Mouse (Mus musculus): Measurements from ENCODE around the gene Slc24a3. TPM values are rescaled to one million over a fixed set of nuclear protein-coding genes. Genes with fewer than 3 reads are reported as not detected.
A peak's percentile ranks its signal among the peaks of the same experiment; 100 is the strongest.

Gene Slc24a3
- polyA plus RNA-seq, 1 experiment from 2014 or later: 3.2 TPM

- no peaks in the 10 kb centered on the region for H3K27me3 ChIP-seq
- H3K36me3 ChIP-seq: no peaks in the 10 kb centered on the region
- H3K4me1 ChIP-seq: peaks cover 4% of the 10 kb centered on the region; the same call in 1 of the 2 replicates
- no peaks in the 10 kb centered on the region for H3K9me3 ChIP-seq
- no peak overlapping the region for H3K4me2 ChIP-seq (replicated peaks)
- H3K27ac ChIP-seq (replicated peaks): peak overlapping the region; percentile 63
- ATAC-seq (ENCODE audit: low FRiP score, low read depth): peak; percentile 47
- no peak overlapping the region for H3K4me3 ChIP-seq
- WGBS: 70% methylated on average over 3 of the region's 3 CpGs
- no peak overlapping the region for H3K9ac ChIP-seq (replicated peaks)
Observed at GRCm38 (mm10) chr2:145421889-145422212, 254.3 kb downstream of the Slc24a3 start.

GRCm38 (mm10) chr2:145429982-145430381 lies 262.4 kb downstream of the Slc24a3 start:
- Histone ChIP-seq H3K9me3 (no peaks in the 10 kb centered on the region), H3K27me3 (no peaks in the 10 kb centered on the region), H3K27ac (replicated peaks) (no peak overlapping the region), H3K4me1 (no peaks in the 10 kb centered on the region), H3K4me3 (no peak overlapping the region), H3K4me2 (replicated peaks) (no peak overlapping the region), H3K36me3 (no peaks in the 10 kb centered on the region), H3K9ac (replicated peaks) (no peak overlapping the region)
- whole genome bisulfite sequencing: 96% methylated on average over 5 of the region's 5 CpGs
- ATAC-seq (ENCODE audit: low FRiP score, low read depth): no peak

- Histone ChIP-seq H3K9me3 (no peaks in the 10 kb centered on the region), H3K27me3 (no peaks in the 10 kb centered on the region), H3K36me3 (no peaks in the 10 kb centered on the region), H3K4me2 (replicated peaks) (no peak overlapping the region), H3K4me1 (0 out of 2 replicates have a peak, but pooled peaks cover 4% of the 10 kb centered on the region), H3K27ac (replicated peaks) (no peak overlapping the region), H3K4me3 (no peak overlapping the region), H3K9ac (replicated peaks) (no peak overlapping the region)
- WGBS: 93% methylated on average over 1 of the region's 1 CpGs
- no peak for ATAC-seq (ENCODE audit: low FRiP score, low read depth)
Observed at GRCm38 (mm10) chr2:145434068-145434467, 266.5 kb downstream of the Slc24a3 start.

GRCm38 (mm10) chr2:145438336-145438735 lies 270.8 kb downstream of the Slc24a3 start:
- no peaks in the 10 kb centered on the region for H3K9me3 ChIP-seq
- WGBS: 41% methylated on average over 5 of the region's 5 CpGs
- ATAC-seq (ENCODE audit: low FRiP score, low read depth): no peak
- H3K4me3 ChIP-seq: no peak overlapping the region
- H3K4me2 ChIP-seq (replicated peaks): no peak overlapping the region
- H3K9ac ChIP-seq (replicated peaks): no peak overlapping the region
- no peaks in the 10 kb centered on the region for H3K36me3 ChIP-seq
- H3K4me1 ChIP-seq: 0 out of 2 replicates have a peak, but pooled peaks cover 4% of the 10 kb centered on the region
- H3K27me3 ChIP-seq: no peaks in the 10 kb centered on the region
- H3K27ac ChIP-seq (replicated peaks): no peak overlapping the region

- Histone ChIP-seq H3K4me3 (no peak overlapping the region), H3K36me3 (no peaks in the 10 kb centered on the region), H3K4me2 (replicated peaks) (no peak overlapping the region), H3K9me3 (no peaks in the 10 kb centered on the region), H3K9ac (replicated peaks) (no peak overlapping the region), H3K27ac (replicated peaks) (no peak overlapping the region), H3K4me1 (0 out of 2 replicates have a peak, but pooled peaks cover 4% of the 10 kb centered on the region), H3K27me3 (no peaks in the 10 kb centered on the region)
- WGBS: 97% methylated on average over 1 of the region's 1 CpGs
- no peak for ATAC-seq (ENCODE audit: low FRiP score, low read depth)
Observed at GRCm38 (mm10) chr2:145439755-145440154, 272.2 kb downstream of the Slc24a3 start.

- Histone ChIP-seq H3K9ac (replicated peaks) (no peak overlapping the region), H3K27ac (replicated peaks) (no peak overlapping the region), H3K4me2 (replicated peaks) (no peak overlapping the region), H3K4me3 (no peak overlapping the region), H3K4me1 (no peaks in the 10 kb centered on the region), H3K36me3 (no peaks in the 10 kb centered on the region), H3K27me3 (no peaks in the 10 kb centered on the region), H3K9me3 (no peaks in the 10 kb centered on the region)
- ATAC-seq (ENCODE audit: low FRiP score, low read depth): 0 out of 2 replicates have a peak, but pooled peaks have one; percentile 38
- 35% methylated on average over 8 of the region's 8 CpGs for WGBS
Observed at GRCm38 (mm10) chr2:145457106-145457747, 289.7 kb downstream of the Slc24a3 start.

- H3K4me2 ChIP-seq (replicated peaks): no peak overlapping the region
- H3K27ac ChIP-seq (replicated peaks): no peak overlapping the region
- H3K4me3 ChIP-seq: no peak overlapping the region
- H3K9me3 ChIP-seq: no peaks in the 10 kb centered on the region
- 65% methylated on average over 3 of the region's 3 CpGs for WGBS
- no peaks in the 10 kb centered on the region for H3K4me1 ChIP-seq
- ATAC-seq (ENCODE audit: low FRiP score, low read depth): no peak
- H3K9ac ChIP-seq (replicated peaks): no peak overlapping the region
- H3K27me3 ChIP-seq: no peaks in the 10 kb centered on the region
- no peaks in the 10 kb centered on the region for H3K36me3 ChIP-seq
Observed at GRCm38 (mm10) chr2:145460854-145461423, 293.4 kb downstream of the Slc24a3 start.

- Histone ChIP-seq H3K27me3 (no peaks in the 10 kb centered on the region), H3K27ac (replicated peaks) (no peak overlapping the region), H3K4me3 (no peak overlapping the region), H3K9me3 (no peaks in the 10 kb centered on the region), H3K4me2 (replicated peaks) (no peak overlapping the region), H3K4me1 (no peaks in the 10 kb centered on the region), H3K36me3 (no peaks in the 10 kb centered on the region), H3K9ac (replicated peaks) (no peak overlapping the region)
- WGBS: 95% methylated on average over 2 of the region's 2 CpGs
- no peak for ATAC-seq (ENCODE audit: low FRiP score, low read depth)
Observed at GRCm38 (mm10) chr2:145462253-145462652, 294.7 kb downstream of the Slc24a3 start.

GRCm38 (mm10) chr2:145468701-145469325 lies 301.3 kb downstream of the Slc24a3 start:
- Histone ChIP-seq H3K27me3 (no peaks in the 10 kb centered on the region), H3K9me3 (no peaks in the 10 kb centered on the region), H3K36me3 (no peaks in the 10 kb centered on the region), H3K4me3 (no peak overlapping the region), H3K4me1 (no peaks in the 10 kb centered on the region), H3K4me2 (replicated peaks) (no peak overlapping the region), H3K9ac (replicated peaks) (no peak overlapping the region), H3K27ac (replicated peaks) (no peak overlapping the region)
- ATAC-seq (ENCODE audit: low FRiP score, low read depth): no peak
- WGBS: 87% methylated on average over 5 of the region's 5 CpGs

GRCm38 (mm10) chr2:145477484-145477883 lies 309.9 kb downstream of the Slc24a3 start:
- Histone ChIP-seq H3K27me3 (no peaks in the 10 kb centered on the region), H3K4me2 (replicated peaks) (no peak overlapping the region), H3K9ac (replicated peaks) (no peak overlapping the region), H3K4me1 (no peaks in the 10 kb centered on the region), H3K4me3 (no peak overlapping the region), H3K27ac (replicated peaks) (no peak overlapping the region), H3K9me3 (no peaks in the 10 kb centered on the region), H3K36me3 (no peaks in the 10 kb centered on the region)
- ATAC-seq (ENCODE audit: low FRiP score, low read depth): no peak
- WGBS: 70% methylated on average over 2 of the region's 2 CpGs

- Histone ChIP-seq H3K9me3 (no peaks in the 10 kb centered on the region), H3K4me1 (no peaks in the 10 kb centered on the region), H3K27ac (replicated peaks) (no peak overlapping the region), H3K27me3 (no peaks in the 10 kb centered on the region), H3K4me2 (replicated peaks) (no peak overlapping the region), H3K9ac (replicated peaks) (no peak overlapping the region), H3K4me3 (no peak overlapping the region), H3K36me3 (no peaks in the 10 kb centered on the region)
- 86% methylated on average over 2 of the region's 2 CpGs for whole genome bisulfite sequencing
- no peak for ATAC-seq (ENCODE audit: low FRiP score, low read depth)
Observed at GRCm38 (mm10) chr2:145479676-145480075, 312.1 kb downstream of the Slc24a3 start.

GRCm38 (mm10) chr2:145500231-145500630 lies 332.7 kb downstream of the Slc24a3 start:
- Histone ChIP-seq H3K4me2 (replicated peaks) (no peak overlapping the region), H3K36me3 (no peaks in the 10 kb centered on the region)

More at GRCm38 (mm10) chr2:145500231-145500630, 332.7 kb downstream of the Slc24a3 start:
- Histone ChIP-seq H3K9ac (replicated peaks) (no peak overlapping the region), H3K27me3 (no peaks in the 10 kb centered on the region), H3K9me3 (no peaks in the 10 kb centered on the region), H3K27ac (replicated peaks) (no peak overlapping the region), H3K4me1 (no peaks in the 10 kb centered on the region), H3K4me3 (no peak overlapping the region)
- no peak for ATAC-seq (ENCODE audit: low FRiP score, low read depth)

All from midbrain, embryonic 12.5 days (tissue).